Mouse (Mus musculus) ES-Bruce4 (cell line): ENCODE data around the gene Adam26a.
"Not testable (repeated sequence)": the region's sequence is repeated elsewhere in the genome, so short reads cannot be mapped to it uniquely, and the experiment has no call there.

Experiments
- CTCF ChIP-seq: IDR thresholded peaks from one replicate; pipeline ENCODE4 v1.8.1; 2011; ENCODE audit warnings: low read depth, low read length
- EP300 ChIP-seq: IDR thresholded peaks from 2 replicates; pipeline ENCODE4 v1.6.1; 2011; ENCODE audit warnings: low read depth, low read length; ENCODE audit not compliant: insufficient read depth
- POLR2A ChIP-seq: IDR thresholded peaks from one replicate; pipeline ENCODE4 v1.8.1; 2011; ENCODE audit warnings: low read length; ENCODE audit not compliant: insufficient read depth

DNA sequence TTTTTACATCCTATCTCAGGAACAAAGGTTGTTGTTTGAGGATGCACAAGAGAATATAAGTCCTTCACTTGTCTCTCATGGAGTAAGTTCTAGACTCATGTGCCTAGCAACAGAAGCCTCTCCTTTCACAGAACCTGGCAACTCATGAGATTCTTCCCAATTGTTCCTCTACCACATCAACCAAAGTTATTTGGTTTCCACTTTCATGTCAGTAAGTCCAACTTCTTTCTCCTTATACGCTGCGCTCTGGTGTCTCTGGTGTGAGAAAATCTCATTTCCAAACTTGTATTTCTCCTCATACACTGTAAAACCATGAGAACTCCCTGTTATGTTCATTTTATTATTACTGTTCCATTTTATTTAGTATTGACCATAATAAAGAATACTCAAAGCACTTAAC is at the start of gene Adam26a:
- not testable (repeated sequence) for TF ChIP-seq CTCF, POLR2A, EP300
